Mouse (Mus musculus) forebrain, embryonic 14.5 days (tissue): Measurements from ENCODE around the gene Bcl2l14. TPM values are rescaled to one million over a fixed set of nuclear protein-coding genes. Genes with fewer than 3 reads are reported as not detected.

Source experiments
- ATAC-seq: fragments of 200-750 bp; cut with Nextera tagmentation; 2 replicates; pipeline ENCODE4 v1.8.0; 2017; ENCODE audit warnings: mild to moderate bottlenecking, moderate library complexity
- DNase-seq: peaks from one replicate; pipeline ENCODE4 v3.0.0-alpha.2; 2015; ENCODE audit warnings: low spot score
- H3K27ac ChIP-seq: fragments of 300-500 bp; sonication (generic); 2 replicates; pipeline ENCODE4 v1.5.1; 2014; ENCODE audit warnings: low read depth, mild to moderate bottlenecking, control low read depth, low read length, moderate library complexity
- H3K27me3 ChIP-seq: fragments of 300-500 bp; sonication (generic); replicated peaks from 2 replicates; pipeline ENCODE4 v1.6.1; 2014; ENCODE audit warnings: low read length, control low read depth, mixed read lengths; ENCODE audit not compliant: control insufficient read depth, insufficient read depth
- H3K36me3 ChIP-seq: fragments of 300-500 bp; sonication (generic); 2 replicates; pipeline ENCODE4 v1.6.1; 2014; ENCODE audit warnings: low read length, control low read depth; ENCODE audit not compliant: control insufficient read depth, insufficient read depth
- H3K4me1 ChIP-seq: fragments of 300-500 bp; sonication (generic); 2 replicates; pipeline ENCODE4 v1.6.1; 2014; ENCODE audit warnings: antibody characterized with exemption, low read length, control low read depth; ENCODE audit not compliant: control insufficient read depth, insufficient read depth
- H3K4me2 ChIP-seq: fragments of 300-500 bp; sonication (generic); 2 replicates; pipeline ENCODE4 v1.6.1; 2014; ENCODE audit warnings: mild to moderate bottlenecking, control low read depth, low read length
- H3K4me3 ChIP-seq: fragments of 300-500 bp; sonication (generic); 2 replicates; pipeline ENCODE4 v1.5.1; 2014; ENCODE audit warnings: low read depth, low read length, control low read depth
- H3K9ac ChIP-seq: fragments of 300-500 bp; sonication (generic); 2 replicates; pipeline ENCODE4 v1.6.1; 2014; ENCODE audit warnings: mild to moderate bottlenecking, low read length, control low read depth, moderate library complexity
- H3K9me3 ChIP-seq: fragments of 300-500 bp; sonication (generic); replicated peaks from 2 replicates; pipeline ENCODE4 v1.6.1; 2016; ENCODE audit warnings: low read length, control low read depth, mixed read lengths; ENCODE audit not compliant: control insufficient read depth
- WGBS: fragments of 180-500 bp; shearing (Covaris S2); extraction: QIAGEN DNeasy Blood & Tissue Kit; methylation state at CpG from one replicate; pipeline ENCODE4 v1.1.7; 2014; 5-methylcytosine and 5-hydroxymethylcytosine counted together
- polyA plus RNA-seq: library from polyadenylated mRNA; unstranded; fragments of >200 nt; fragmentation: Nextera tagmentation; extraction: Ambion mirVana; gene quantifications from 2 replicates; pipeline ENCODE4 v1.2.1, GENCODE M21; 2014

Bcl2l14 gene
- polyA plus RNA-seq, 1 experiment from 2014 or later = not detected

DNA sequence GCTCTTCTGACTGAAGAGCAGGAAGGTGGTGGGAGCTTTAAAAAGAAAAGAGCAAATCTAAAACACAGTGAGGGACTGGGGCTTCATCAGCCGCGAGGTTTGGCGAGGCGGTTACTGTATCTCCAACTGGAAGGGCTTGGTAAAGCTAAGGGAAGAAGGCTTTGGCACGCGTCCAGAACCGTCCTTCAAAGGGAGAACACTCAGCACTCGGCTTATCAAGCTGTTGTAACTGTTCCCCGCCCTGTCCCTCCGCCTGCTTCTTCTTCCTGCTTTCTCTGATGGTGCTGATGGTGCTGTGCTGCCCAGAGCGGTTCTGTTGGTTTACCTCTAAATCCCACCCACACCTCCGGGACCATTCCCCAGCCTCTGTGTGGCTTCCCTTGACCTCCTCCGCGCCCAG lies 74.7 kb downstream of the Bcl2l14 start:
- Histone ChIP-seq H3K36me3 (peaks cover 32% of the 10 kb centered on the region), H3K9me3 (no peaks in the 10 kb centered on the region), H3K27me3 (no peaks in the 10 kb centered on the region), H3K4me1 (no peaks in the 10 kb centered on the region), H3K4me3 (no peak overlapping the region), H3K4me2 (no peak overlapping the region), H3K27ac (no peak overlapping the region), H3K9ac (no peak overlapping the region)
- ATAC-seq = peak; percentile 69
- DNase-seq = peak; percentile 76
- WGBS = 78% methylated on average over 14 of the region's 14 CpGs

DNA sequence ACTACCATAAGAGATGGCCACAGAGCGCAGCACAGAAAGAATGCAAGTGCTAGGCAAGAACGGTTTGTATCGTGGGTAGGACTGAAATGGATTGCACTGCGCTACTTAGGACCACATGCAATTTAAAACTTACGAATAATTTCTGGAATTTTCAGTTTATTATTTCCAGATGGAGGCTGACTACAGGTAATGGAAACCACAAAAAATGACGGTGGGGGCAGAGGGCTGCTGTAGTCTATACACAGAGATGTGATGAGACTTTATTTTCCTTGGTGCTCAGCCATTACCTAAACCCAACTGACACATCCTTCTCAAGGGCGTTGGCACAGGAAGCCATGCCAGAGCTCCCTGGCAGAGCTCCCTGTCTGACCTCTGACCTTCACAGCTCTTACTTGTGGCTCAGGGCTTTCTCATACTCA lies 77.0 kb downstream of the Bcl2l14 start:
- Histone ChIP-seq H3K9ac (no peak overlapping the region), H3K4me3 (no peak overlapping the region), H3K36me3 (peaks cover 26% of the 10 kb centered on the region), H3K27ac (no peak overlapping the region), H3K9me3 (no peaks in the 10 kb centered on the region), H3K4me2 (no peak overlapping the region), H3K4me1 (no peaks in the 10 kb centered on the region), H3K27me3 (no peaks in the 10 kb centered on the region)
- ATAC-seq (no peak), DNase-seq (no peak)
- WGBS = 93% methylated on average over 7 of the region's 7 CpGs

DNA sequence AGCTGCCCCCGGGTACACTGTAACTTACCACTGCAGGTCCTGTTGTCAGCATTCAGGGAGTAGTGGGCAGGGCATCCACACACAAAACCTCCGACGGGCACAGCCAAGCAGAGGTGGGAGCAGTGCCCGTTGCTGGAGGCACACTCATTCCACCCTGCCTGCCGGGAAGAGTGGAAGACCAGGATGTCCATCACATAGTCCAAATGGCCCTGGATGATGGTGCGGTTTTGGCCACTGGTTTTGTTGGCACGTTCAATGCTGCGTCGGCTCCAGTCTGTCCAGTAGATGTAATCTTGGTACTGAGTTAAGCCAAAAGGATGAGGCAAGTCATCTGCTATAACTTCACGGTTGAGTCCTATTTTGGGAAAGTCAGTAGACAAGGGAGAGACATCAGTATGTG lies 83.4 kb downstream of the Bcl2l14 start:
- Histone ChIP-seq H3K36me3 (peaks cover 41% of the 10 kb centered on the region), H3K4me3 (no peak overlapping the region), H3K27ac (no peak overlapping the region), H3K9ac (no peak overlapping the region), H3K27me3 (no peaks in the 10 kb centered on the region), H3K4me1 (no peaks in the 10 kb centered on the region), H3K9me3 (no peaks in the 10 kb centered on the region), H3K4me2 (no peak overlapping the region)
- no peak for ATAC-seq
- 94% methylated on average over 10 of the region's 10 CpGs for WGBS
- no peak for DNase-seq

DNA sequence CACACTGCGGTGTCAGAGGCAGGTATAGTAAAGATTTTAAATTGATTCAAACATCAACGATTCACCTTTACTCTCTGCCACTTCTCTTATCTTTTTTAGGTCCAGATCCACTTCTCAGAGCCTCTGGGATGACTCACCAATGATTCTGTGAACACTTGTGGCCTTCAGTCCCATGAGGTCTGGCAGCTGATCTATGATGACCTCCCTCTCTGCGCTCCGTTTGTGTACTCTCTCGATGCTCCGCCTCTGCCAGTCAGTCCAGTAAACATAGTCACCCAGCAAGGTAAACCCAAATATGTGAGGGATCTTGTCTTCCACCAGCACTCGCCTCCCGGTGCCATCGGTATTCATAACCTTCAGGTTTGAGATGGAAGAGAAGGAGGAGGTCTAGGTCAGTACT lies 90.2 kb downstream of the Bcl2l14 start:
- H3K36me3 ChIP-seq = peaks cover 27% of the 10 kb centered on the region
- no peaks in the 10 kb centered on the region for H3K9me3 ChIP-seq
- ATAC-seq (no peak), DNase-seq (no peak)
- no peak overlapping the region for H3K4me3 ChIP-seq
- no peaks in the 10 kb centered on the region for H3K4me1 ChIP-seq
- H3K9ac ChIP-seq = no peak overlapping the region
- H3K27ac ChIP-seq = no peak overlapping the region
- WGBS = 97% methylated on average over 9 of the region's 9 CpGs
- no peaks in the 10 kb centered on the region for H3K27me3 ChIP-seq
- no peak overlapping the region for H3K4me2 ChIP-seq

Other genes with a start within 250 kb of the Bcl2l14 start
- 20.9 TPM in 2 replicates for gene Lrp6, start 170.6 kb downstream of the Bcl2l14 start, polyA plus RNA-seq
- gene Mansc1, start 236.2 kb downstream of the Bcl2l14 start, polyA plus RNA-seq = 0.88 and 0.94 TPM in 2 replicates
- gene Borcs5, start 243.2 kb downstream of the Bcl2l14 start, polyA plus RNA-seq = 45.8 and 49.4 TPM in 2 replicates